Mouse (Mus musculus): ENCODE data around the gene Vangl1.

DNA sequence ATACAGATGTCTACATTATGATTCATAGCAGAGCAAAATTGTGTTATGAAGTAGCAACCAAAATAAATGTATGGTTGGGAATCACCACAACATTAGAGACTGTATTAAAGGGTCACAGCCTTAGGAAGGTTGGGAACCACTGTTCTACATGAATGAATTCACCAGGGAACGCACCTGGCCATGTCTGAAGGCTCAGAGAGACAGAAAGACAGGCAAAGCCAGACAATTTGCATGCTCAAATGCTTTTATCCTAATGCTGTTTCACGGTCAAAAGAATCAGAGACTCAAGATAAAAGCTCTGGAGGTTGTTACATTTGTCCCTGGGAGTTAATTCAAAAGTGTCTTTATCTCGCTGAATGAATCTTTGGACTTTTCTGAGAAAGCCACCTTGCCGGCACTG, 52.6 kb downstream of the Vangl1 start:
- TF ChIP-seq CTCF (IDR thresholded peaks at IDR 0.05; ENCODE audit: control insufficient read depth, insufficient read depth, low read length) (no peak), POLR2A (IDR thresholded peaks at IDR 0.05; ENCODE audit: borderline replicate concordance, control insufficient read depth, low read depth, low read length) (no peak)

All from bone marrow, adult 2 months (tissue).